Mouse (Mus musculus): ENCODE measurements around the gene Arhgef12. TPM values are rescaled to one million over a fixed set of nuclear protein-coding genes. Genes with fewer than 3 reads are reported as not detected.
A peak's percentile ranks its signal among the peaks of the same experiment; 100 is the strongest.

The Arhgef12 gene
- polyA plus RNA-seq, 1 experiment from 2014 or later: 11.2 TPM

DNA sequence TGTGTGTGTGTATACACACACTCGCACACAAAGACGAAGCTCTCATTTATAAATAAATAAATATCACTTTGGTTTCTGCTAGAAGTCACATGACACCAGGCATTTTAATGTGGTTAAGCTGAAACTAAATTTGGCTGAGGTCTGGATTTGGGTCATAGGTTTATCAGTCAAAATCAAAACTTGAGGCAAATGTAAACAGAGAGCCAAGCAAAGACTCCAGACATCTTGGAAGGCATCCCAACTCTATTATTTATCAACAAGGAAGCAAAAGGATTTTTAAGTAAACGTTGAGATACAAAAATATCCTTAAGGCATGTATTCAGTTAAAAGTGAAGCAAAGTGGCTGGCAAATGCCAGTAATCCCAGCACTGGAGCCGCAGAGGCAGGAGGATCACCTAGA is 7.8 kb upstream of the Arhgef12 start:
- H3K27me3 ChIP-seq (ENCODE audit: insufficient read depth, low read length): no peaks in the 10 kb centered on the region
- H3K9ac ChIP-seq (ENCODE audit: low read depth, low read length): no peak overlapping the region
- WGBS: 58% methylated on average over 4 of the region's 4 CpGs
- no peak overlapping the region for H3K4me3 ChIP-seq (replicated peaks; ENCODE audit: low read depth, low read length)
- H3K4me1 ChIP-seq (replicated peaks; ENCODE audit: insufficient read depth, low read length): peaks cover 3% of the 10 kb centered on the region; the same call in 1 of the 2 replicates
- H3K36me3 ChIP-seq (ENCODE audit: insufficient read depth, low read length): no peaks in the 10 kb centered on the region
- H3K4me2 ChIP-seq (ENCODE audit: low read length): peak overlapping the region; percentile 85; the same call in 1 of the 2 replicates
- no peaks in the 10 kb centered on the region for H3K9me3 ChIP-seq (replicated peaks; ENCODE audit: low read length)
- peak overlapping the region; percentile 25; the same call in 1 of the 2 replicates for H3K27ac ChIP-seq
- no peak for ATAC-seq (replicated peaks; ENCODE audit: low FRiP score, low read depth)
- no peak for TF ChIP-seq CTCF (IDR thresholded peaks at IDR 0.05; ENCODE audit: low read depth)
- peak; percentile 61 for DNase-seq (ENCODE audit: low spot score)

GRCm38 (mm10) chr9:43110286-43110980 is 3.4 kb upstream of the Arhgef12 start:
- H3K4me3 ChIP-seq (replicated peaks; ENCODE audit: low read depth, low read length): no peak overlapping the region
- peaks cover 3% of the 10 kb centered on the region; the same call in 1 of the 2 replicates for H3K4me1 ChIP-seq (replicated peaks; ENCODE audit: insufficient read depth, low read length)
- no peaks in the 10 kb centered on the region for H3K36me3 ChIP-seq (ENCODE audit: insufficient read depth, low read length)
- ATAC-seq (replicated peaks; ENCODE audit: low FRiP score, low read depth) (no peak), DNase-seq (ENCODE audit: low spot score) (no peak)
- H3K27ac ChIP-seq: no peak overlapping the region
- no peak for TF ChIP-seq CTCF (IDR thresholded peaks at IDR 0.05; ENCODE audit: low read depth)
- H3K4me2 ChIP-seq (ENCODE audit: low read length): no peak overlapping the region
- no peak overlapping the region for H3K9ac ChIP-seq (ENCODE audit: low read depth, low read length)
- 86% methylated on average over 8 of the region's 8 CpGs for WGBS
- no peaks in the 10 kb centered on the region for H3K9me3 ChIP-seq (replicated peaks; ENCODE audit: low read length)
- H3K27me3 ChIP-seq (ENCODE audit: insufficient read depth, low read length): no peaks in the 10 kb centered on the region

- Histone ChIP-seq H3K4me3 (replicated peaks; ENCODE audit: low read depth, low read length) (no peak overlapping the region), H3K4me2 (ENCODE audit: low read length) (no peak overlapping the region), H3K36me3 (ENCODE audit: insufficient read depth, low read length) (no peaks in the 10 kb centered on the region), H3K27me3 (ENCODE audit: insufficient read depth, low read length) (no peaks in the 10 kb centered on the region), H3K9ac (ENCODE audit: low read depth, low read length) (no peak overlapping the region), H3K27ac (no peak overlapping the region), H3K9me3 (replicated peaks; ENCODE audit: low read length) (no peaks in the 10 kb centered on the region), H3K4me1 (replicated peaks; ENCODE audit: insufficient read depth, low read length) (no peaks in the 10 kb centered on the region)
- DNase-seq (ENCODE audit: low spot score) (no peak), ATAC-seq (replicated peaks; ENCODE audit: low FRiP score, low read depth) (no peak)
- WGBS: 86% methylated on average over 7 of the region's 7 CpGs
- no peak for TF ChIP-seq CTCF (IDR thresholded peaks at IDR 0.05; ENCODE audit: low read depth)
Measured at GRCm38 (mm10) chr9:43109125-43109524, 2.1 kb upstream of the Arhgef12 start.

- Histone ChIP-seq H3K4me3 (replicated peaks; ENCODE audit: low read depth, low read length) (no peak overlapping the region), H3K9me3 (replicated peaks; ENCODE audit: low read length) (no peaks in the 10 kb centered on the region), H3K4me2 (ENCODE audit: low read length) (no peak overlapping the region), H3K4me1 (replicated peaks; ENCODE audit: insufficient read depth, low read length) (no peaks in the 10 kb centered on the region), H3K36me3 (ENCODE audit: insufficient read depth, low read length) (no peaks in the 10 kb centered on the region), H3K27ac (no peak overlapping the region), H3K27me3 (ENCODE audit: insufficient read depth, low read length) (no peaks in the 10 kb centered on the region), H3K9ac (ENCODE audit: low read depth, low read length) (no peak overlapping the region)
- WGBS: 88% methylated on average over 3 of the region's 3 CpGs
- TF ChIP-seq CTCF (IDR thresholded peaks at IDR 0.05; ENCODE audit: low read depth): no peak
- DNase-seq (ENCODE audit: low spot score): no peak
- no peak for ATAC-seq (replicated peaks; ENCODE audit: low FRiP score, low read depth)
Measured at GRCm38 (mm10) chr9:43108721-43109120, 1.7 kb upstream of the Arhgef12 start.

- no peaks in the 10 kb centered on the region for H3K27me3 ChIP-seq (ENCODE audit: insufficient read depth, low read length)
- no peak overlapping the region for H3K4me2 ChIP-seq (ENCODE audit: low read length)
- 97% methylated on average over 1 of the region's 1 CpGs for WGBS
- H3K9ac ChIP-seq (ENCODE audit: low read depth, low read length): no peak overlapping the region
- ATAC-seq (replicated peaks; ENCODE audit: low FRiP score, low read depth) (no peak), DNase-seq (ENCODE audit: low spot score) (no peak)
- no peak overlapping the region for H3K4me3 ChIP-seq (replicated peaks; ENCODE audit: low read depth, low read length)
- TF ChIP-seq CTCF (IDR thresholded peaks at IDR 0.05; ENCODE audit: low read depth): no peak
- no peaks in the 10 kb centered on the region for H3K36me3 ChIP-seq (ENCODE audit: insufficient read depth, low read length)
- H3K27ac ChIP-seq: no peak overlapping the region
- H3K4me1 ChIP-seq (replicated peaks; ENCODE audit: insufficient read depth, low read length): peaks cover 2% of the 10 kb centered on the region
- H3K9me3 ChIP-seq (replicated peaks; ENCODE audit: low read length): no peaks in the 10 kb centered on the region
Measured at GRCm38 (mm10) chr9:43108081-43108480, 1.0 kb upstream of the Arhgef12 start.

GRCm38 (mm10) chr9:43107555-43107954 is 516 bp upstream of the Arhgef12 start:
- DNase-seq (ENCODE audit: low spot score) (no peak), ATAC-seq (replicated peaks; ENCODE audit: low FRiP score, low read depth) (no peak)
- Histone ChIP-seq H3K27me3 (ENCODE audit: insufficient read depth, low read length) (no peaks in the 10 kb centered on the region), H3K36me3 (ENCODE audit: insufficient read depth, low read length) (no peaks in the 10 kb centered on the region), H3K27ac (0 out of 2 replicates have a peak overlapping the region, but pooled peaks have one; percentile 97), H3K4me2 (ENCODE audit: low read length) (peak overlapping the region; percentile 81), H3K9ac (ENCODE audit: low read depth, low read length) (0 out of 2 replicates have a peak overlapping the region, but pooled peaks have one; percentile 10), H3K4me1 (replicated peaks; ENCODE audit: insufficient read depth, low read length) (peaks cover 4% of the 10 kb centered on the region), H3K4me3 (replicated peaks; ENCODE audit: low read depth, low read length) (no peak overlapping the region), H3K9me3 (replicated peaks; ENCODE audit: low read length) (no peaks in the 10 kb centered on the region)
- WGBS: 51% methylated on average over 5 of the region's 5 CpGs
- no peak for TF ChIP-seq CTCF (IDR thresholded peaks at IDR 0.05; ENCODE audit: low read depth)
